Mouse (Mus musculus) splenic B cell, adult 2 months (primary cell): ENCODE data around the gene Tex2.

Experiments used
- DNase-seq: peaks from one replicate; pipeline ENCODE4 v3.0.0-alpha.2; 2011; ENCODE audit warnings: low read depth, low spot score
- H3K27me3 ChIP-seq: 2 replicates; pipeline ENCODE4 v1.6.1; 2012; ENCODE audit warnings: mild to moderate bottlenecking, low read length, moderate library complexity, mixed read lengths; ENCODE audit not compliant: control insufficient read depth, poor library complexity, insufficient read depth, severe bottlenecking
- H3K36me3 ChIP-seq: 2 replicates; pipeline ENCODE4 v1.6.1; 2012; ENCODE audit warnings: mild to moderate bottlenecking, low read length, moderate library complexity, mixed read lengths; ENCODE audit not compliant: control insufficient read depth, poor library complexity, insufficient read depth, severe bottlenecking

Gene Tex2

GRCm38 (mm10) chr11:106556689-106557088, 56.5 kb downstream of the Tex2 start:
- no peaks in the 10 kb centered on the region for H3K36me3 ChIP-seq
- DNase-seq, result no peak
- H3K27me3 ChIP-seq, result no peaks in the 10 kb centered on the region

- H3K27me3 ChIP-seq, result no peaks in the 10 kb centered on the region
- no peak for DNase-seq
- H3K36me3 ChIP-seq, result no peaks in the 10 kb centered on the region
Measured at GRCm38 (mm10) chr11:106555805-106556615, 57.2 kb downstream of the Tex2 start.

- no peaks in the 10 kb centered on the region for H3K27me3 ChIP-seq
- peak; percentile 40 for DNase-seq
Measured at GRCm38 (mm10) chr11:106550398-106550797, 62.8 kb downstream of the Tex2 start.

GRCm38 (mm10) chr11:106546081-106546480, 67.1 kb downstream of the Tex2 start:
- DNase-seq, result no peak
- no peaks in the 10 kb centered on the region for H3K27me3 ChIP-seq
- H3K36me3 ChIP-seq, result no peaks in the 10 kb centered on the region

More at GRCm38 (mm10) chr11:106550398-106550797, 62.8 kb downstream of the Tex2 start:
- H3K36me3 ChIP-seq, result no peaks in the 10 kb centered on the region

- DNase-seq, result peak; percentile 77
- H3K27me3 ChIP-seq, result no peaks in the 10 kb centered on the region
- H3K36me3 ChIP-seq, result no peaks in the 10 kb centered on the region
Measured at GRCm38 (mm10) chr11:106544916-106545315, 68.3 kb downstream of the Tex2 start.

GRCm38 (mm10) chr11:106544133-106544532, 69.1 kb downstream of the Tex2 start:
- Histone ChIP-seq H3K27me3 (no peaks in the 10 kb centered on the region), H3K36me3 (no peaks in the 10 kb centered on the region)
- peak; percentile 65 for DNase-seq

- no peaks in the 10 kb centered on the region for H3K27me3 ChIP-seq
- H3K36me3 ChIP-seq, result no peaks in the 10 kb centered on the region
- DNase-seq, result no peak
Measured at GRCm38 (mm10) chr11:106543006-106543405, 70.2 kb downstream of the Tex2 start.

DNA sequence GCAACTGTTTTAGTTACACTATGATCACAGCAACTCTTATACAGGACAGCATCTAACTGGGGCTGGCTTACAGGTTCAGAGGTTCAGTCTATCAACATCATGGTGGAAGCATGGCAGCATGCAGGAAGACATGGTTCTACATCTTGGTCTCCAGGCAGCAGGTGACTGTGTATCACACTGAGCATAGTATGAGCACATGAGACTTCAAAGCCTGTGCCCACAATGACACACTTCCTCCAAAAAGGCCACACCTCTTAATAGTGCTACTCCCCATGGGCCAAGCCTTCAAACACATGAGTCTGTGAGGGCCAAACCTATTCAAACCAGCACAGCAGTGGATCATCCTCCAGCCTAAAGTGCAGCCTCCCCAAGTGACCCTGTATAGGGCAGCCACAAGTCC, 70.8 kb downstream of the Tex2 start:
- no peaks in the 10 kb centered on the region for H3K36me3 ChIP-seq
- peak; percentile 77 for DNase-seq
- H3K27me3 ChIP-seq, result no peaks in the 10 kb centered on the region

- H3K27me3 ChIP-seq, result no peaks in the 10 kb centered on the region
Measured at GRCm38 (mm10) chr11:106540506-106541268, 72.5 kb downstream of the Tex2 start.

DNA sequence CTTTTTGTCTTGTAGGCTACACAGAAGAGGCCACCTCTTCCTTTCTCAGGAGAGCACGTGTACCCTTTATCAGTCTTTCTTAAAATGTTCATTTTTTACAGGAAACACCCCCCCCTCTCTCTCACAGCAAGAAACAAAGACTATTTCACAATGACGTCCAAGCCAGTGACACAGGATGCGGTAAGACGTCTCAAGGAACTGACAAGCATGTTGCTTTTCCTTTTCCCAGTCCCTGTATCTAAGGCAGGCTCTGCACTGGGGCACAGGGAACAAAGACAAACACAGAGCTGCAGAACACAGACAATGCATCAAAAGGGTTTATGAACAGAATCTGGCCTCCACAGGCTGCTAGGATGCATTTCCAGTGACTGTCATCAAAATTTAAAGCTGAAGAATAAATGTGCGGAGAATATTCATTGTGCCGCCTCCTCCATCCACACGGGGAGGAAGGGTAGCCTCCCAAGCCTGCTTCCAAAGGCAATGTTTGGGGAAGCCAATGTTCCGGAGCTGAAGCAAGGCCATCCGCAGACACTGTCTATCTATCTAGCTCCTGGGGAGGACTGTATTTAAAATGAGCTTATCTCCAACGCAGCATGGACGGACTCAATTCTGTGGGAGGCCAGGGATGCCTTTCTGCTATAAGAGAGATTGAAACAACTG, 76.8 kb downstream of the Tex2 start:
- no peak for DNase-seq
- Histone ChIP-seq H3K27me3 (no peaks in the 10 kb centered on the region), H3K36me3 (no peaks in the 10 kb centered on the region)

More at GRCm38 (mm10) chr11:106540506-106541268, 72.5 kb downstream of the Tex2 start:
- H3K36me3 ChIP-seq, result no peaks in the 10 kb centered on the region
- DNase-seq, result no peak

GRCm38 (mm10) chr11:106535660-106536252, 77.5 kb downstream of the Tex2 start:
- no peaks in the 10 kb centered on the region for H3K27me3 ChIP-seq
- no peak for DNase-seq

DNA sequence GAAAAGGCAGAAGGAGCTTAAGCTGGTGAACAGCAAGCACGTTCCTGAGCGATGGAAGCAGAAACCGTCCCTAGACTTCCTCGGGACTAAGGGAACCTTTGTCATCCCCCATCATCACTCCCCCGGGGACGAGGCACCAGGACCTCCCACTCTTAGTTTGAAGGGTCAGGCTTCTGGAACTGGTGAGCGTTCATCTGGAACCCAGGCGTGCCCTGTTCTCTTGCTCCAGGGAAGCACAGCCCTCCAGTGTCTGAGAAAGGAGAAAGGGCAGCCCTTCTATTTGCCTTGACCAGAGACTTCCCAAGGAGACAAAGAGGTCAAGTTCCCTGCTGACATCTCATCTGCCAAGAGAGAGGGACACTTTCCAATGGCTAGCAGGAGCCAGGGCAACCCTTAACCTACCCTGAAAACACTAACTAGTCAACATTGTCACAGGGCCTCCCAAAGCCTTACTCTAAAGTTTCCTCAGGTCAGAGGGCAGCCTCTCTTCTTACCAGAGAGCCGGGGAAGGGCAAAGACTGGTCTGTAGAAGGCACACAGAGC, 80.9 kb downstream of the Tex2 start:
- DNase-seq, result no peak
- H3K27me3 ChIP-seq, result no peaks in the 10 kb centered on the region
- H3K36me3 ChIP-seq, result no peaks in the 10 kb centered on the region

More at GRCm38 (mm10) chr11:106535660-106536252, 77.5 kb downstream of the Tex2 start:
- no peaks in the 10 kb centered on the region for H3K36me3 ChIP-seq

- no peak for DNase-seq
- H3K36me3 ChIP-seq, result no peaks in the 10 kb centered on the region
Measured at GRCm38 (mm10) chr11:106529786-106530185, 83.4 kb downstream of the Tex2 start.

GRCm38 (mm10) chr11:106529113-106529512, 84.1 kb downstream of the Tex2 start:
- Histone ChIP-seq H3K27me3 (no peaks in the 10 kb centered on the region), H3K36me3 (no peaks in the 10 kb centered on the region)
- no peak for DNase-seq

More at GRCm38 (mm10) chr11:106529786-106530185, 83.4 kb downstream of the Tex2 start:
- no peaks in the 10 kb centered on the region for H3K27me3 ChIP-seq
